Mouse (Mus musculus) embryonic facial prominence, embryonic 13.5 days (tissue): ENCODE measurements at regions not wholly inside any gene's neighbourhood (a gene's known extent, or its start where the extent isn't known, plus 50 kb on each side); places are given as distances from the start of the nearest gene placed in this dataset.

Experiments used
- ATAC-seq: fragments of 200-750 bp; cut with Nextera tagmentation; 2 replicates; pipeline ENCODE4 v1.8.0; 2017; ENCODE audit warnings: low read depth; ENCODE audit not compliant: insufficient number of reproducible peaks, insufficient read depth, low FRiP score, low TSS enrichment
- H3K27ac ChIP-seq: fragments of 300-500 bp; sonication (generic); 2 replicates; pipeline ENCODE4 v1.5.1; 2015; ENCODE audit warnings: moderate library complexity, mild to moderate bottlenecking, inconsistent platforms
- H3K27me3 ChIP-seq: fragments of 300-500 bp; sonication (generic); 2 replicates; pipeline ENCODE4 v1.6.1; 2015; ENCODE audit warnings: mild to moderate bottlenecking, inconsistent platforms
- H3K36me3 ChIP-seq: fragments of 300-500 bp; sonication (generic); 2 replicates; pipeline ENCODE4 v1.6.1; 2015; ENCODE audit warnings: mild to moderate bottlenecking, inconsistent platforms
- H3K4me1 ChIP-seq: fragments of 300-500 bp; sonication (generic); 2 replicates; pipeline ENCODE4 v1.6.1; 2015; ENCODE audit warnings: inconsistent platforms
- H3K4me2 ChIP-seq: fragments of 300-500 bp; sonication (generic); 2 replicates; pipeline ENCODE4 v1.6.1; 2015; ENCODE audit warnings: moderate library complexity, mild to moderate bottlenecking, inconsistent platforms
- H3K4me3 ChIP-seq: fragments of 300-500 bp; sonication (generic); 2 replicates; pipeline ENCODE4 v1.5.1; 2015; ENCODE audit warnings: mild to moderate bottlenecking, inconsistent platforms
- H3K9ac ChIP-seq: fragments of 300-500 bp; sonication (generic); 2 replicates; pipeline ENCODE4 v1.6.1; 2015; ENCODE audit warnings: mild to moderate bottlenecking, inconsistent platforms
- H3K9me3 ChIP-seq: fragments of 300-500 bp; sonication (generic); 2 replicates; pipeline ENCODE4 v1.6.1; 2016; ENCODE audit warnings: inconsistent platforms
- WGBS: fragments of 180-500 bp; shearing (Covaris S2); methylation state at CpG from one replicate; pipeline ENCODE4 v1.1.7; 2015; ENCODE audit warnings: mixed read lengths; 5-methylcytosine and 5-hydroxymethylcytosine counted together

DNA sequence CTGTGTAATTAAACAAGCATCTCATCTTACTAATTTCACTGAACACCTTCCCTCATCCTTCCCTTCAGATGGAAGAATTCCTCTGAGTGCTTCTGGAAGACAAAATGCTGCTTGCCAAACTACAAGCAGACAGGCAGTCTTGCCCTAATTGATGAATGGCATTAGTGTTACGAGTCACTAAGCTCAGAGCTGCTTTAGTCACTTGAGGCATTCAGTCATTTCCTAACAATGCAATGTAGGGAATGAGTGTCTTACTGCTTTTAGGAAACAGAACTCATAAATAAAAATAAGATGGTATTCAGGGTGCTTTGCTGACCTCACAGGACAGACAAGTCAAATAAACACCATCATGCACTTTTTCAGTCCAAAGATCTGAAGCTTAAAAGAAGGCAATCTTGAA, 285.1 kb upstream of the Paip1 start:
- Histone ChIP-seq H3K27me3 (no peaks in the 10 kb centered on the region), H3K27ac (no peak overlapping the region), H3K4me3 (no peak overlapping the region), H3K9ac (no peak overlapping the region), H3K36me3 (no peaks in the 10 kb centered on the region), H3K4me1 (0 out of 2 replicates have a peak, but pooled peaks cover 3% of the 10 kb centered on the region), H3K4me2 (no peak overlapping the region), H3K9me3 (no peaks in the 10 kb centered on the region)
- WGBS = 0% methylated on average over 1 of the region's 1 CpGs
- no peak for ATAC-seq

DNA sequence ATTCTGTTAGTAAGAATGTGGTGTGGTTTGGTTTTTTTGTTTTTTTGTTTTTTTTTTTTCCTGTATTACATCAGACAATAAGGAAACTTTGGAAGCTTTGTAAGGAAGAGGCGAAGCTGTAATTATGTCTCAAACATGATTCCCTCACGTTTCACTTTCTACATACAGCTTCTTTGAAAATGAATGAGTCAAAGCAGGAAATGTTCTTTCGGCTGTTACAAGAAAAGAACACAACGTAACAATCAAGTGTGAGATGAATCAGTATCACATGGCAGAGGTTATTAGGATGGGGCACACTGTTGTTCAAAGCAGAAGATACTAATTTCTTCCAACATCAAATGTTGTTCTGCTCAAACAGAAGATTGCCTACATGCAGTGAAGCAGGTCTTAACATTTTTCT, 282.7 kb upstream of the Paip1 start:
- Histone ChIP-seq H3K4me3 (no peak overlapping the region), H3K9ac (no peak overlapping the region), H3K9me3 (no peaks in the 10 kb centered on the region), H3K4me1 (0 out of 2 replicates have a peak, but pooled peaks cover 3% of the 10 kb centered on the region), H3K36me3 (no peaks in the 10 kb centered on the region), H3K27me3 (no peaks in the 10 kb centered on the region), H3K27ac (no peak overlapping the region), H3K4me2 (no peak overlapping the region)
- 55% methylated on average over 4 of the region's 4 CpGs for WGBS
- ATAC-seq = no peak

DNA sequence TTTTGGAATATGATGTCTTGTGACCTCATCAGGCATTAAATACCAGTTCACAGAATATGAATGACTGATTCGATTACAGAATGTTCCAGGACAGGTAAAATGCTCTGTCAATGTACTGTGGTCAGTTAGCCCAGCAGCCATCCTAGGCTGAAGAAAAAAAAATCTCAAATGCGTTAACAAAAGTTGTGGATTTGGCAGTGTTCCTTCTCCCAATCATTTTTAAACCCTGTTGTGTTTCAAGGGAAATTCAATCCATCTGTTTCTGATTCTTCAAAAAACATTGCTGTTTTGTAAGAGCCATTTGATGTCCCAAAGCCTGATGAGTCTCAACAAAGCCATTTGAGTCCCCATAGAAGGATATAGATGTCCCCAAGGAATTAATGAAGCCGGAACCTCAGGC, 280.7 kb upstream of the Paip1 start:
- no peak overlapping the region for H3K27ac ChIP-seq

DNA sequence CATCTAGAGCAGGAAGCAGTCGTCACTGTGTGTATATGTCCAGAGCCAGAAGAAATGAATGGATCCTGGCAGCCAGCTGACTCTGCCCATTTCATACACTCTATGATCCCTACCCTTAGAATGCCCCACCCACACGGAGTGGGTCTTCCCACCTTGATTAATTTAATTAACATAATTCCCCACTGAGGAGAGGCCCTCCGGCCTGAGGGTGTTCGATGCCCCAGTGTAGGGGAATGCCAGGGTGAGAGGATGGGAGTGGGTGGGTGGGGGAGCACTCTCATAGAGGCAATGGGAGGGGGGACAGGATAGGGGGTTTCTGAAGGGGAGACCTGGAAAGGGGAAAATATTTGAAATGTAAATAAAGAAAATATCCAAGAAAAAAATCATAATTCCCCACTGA, 279.3 kb upstream of the Paip1 start:
- Histone ChIP-seq H3K4me3 (no peak overlapping the region), H3K36me3 (no peaks in the 10 kb centered on the region), H3K9ac (no peak overlapping the region), H3K27ac (no peak overlapping the region), H3K9me3 (no peaks in the 10 kb centered on the region), H3K27me3 (no peaks in the 10 kb centered on the region), H3K4me1 (0 out of 2 replicates have a peak, but pooled peaks cover 3% of the 10 kb centered on the region), H3K4me2 (no peak overlapping the region)
- no peak for ATAC-seq
- WGBS = 79% methylated on average over 4 of the region's 4 CpGs

More for the DNA sequence above, 280.7 kb upstream of the Paip1 start:
- WGBS = 52% methylated on average over 3 of the region's 3 CpGs
- H3K9ac ChIP-seq = no peak overlapping the region
- no peak for ATAC-seq
- H3K36me3 ChIP-seq = no peaks in the 10 kb centered on the region
- H3K27me3 ChIP-seq = no peaks in the 10 kb centered on the region
- no peak overlapping the region for H3K4me3 ChIP-seq
- H3K9me3 ChIP-seq = no peaks in the 10 kb centered on the region
- H3K4me2 ChIP-seq = no peak overlapping the region
- 0 out of 2 replicates have a peak, but pooled peaks cover 3% of the 10 kb centered on the region for H3K4me1 ChIP-seq

DNA sequence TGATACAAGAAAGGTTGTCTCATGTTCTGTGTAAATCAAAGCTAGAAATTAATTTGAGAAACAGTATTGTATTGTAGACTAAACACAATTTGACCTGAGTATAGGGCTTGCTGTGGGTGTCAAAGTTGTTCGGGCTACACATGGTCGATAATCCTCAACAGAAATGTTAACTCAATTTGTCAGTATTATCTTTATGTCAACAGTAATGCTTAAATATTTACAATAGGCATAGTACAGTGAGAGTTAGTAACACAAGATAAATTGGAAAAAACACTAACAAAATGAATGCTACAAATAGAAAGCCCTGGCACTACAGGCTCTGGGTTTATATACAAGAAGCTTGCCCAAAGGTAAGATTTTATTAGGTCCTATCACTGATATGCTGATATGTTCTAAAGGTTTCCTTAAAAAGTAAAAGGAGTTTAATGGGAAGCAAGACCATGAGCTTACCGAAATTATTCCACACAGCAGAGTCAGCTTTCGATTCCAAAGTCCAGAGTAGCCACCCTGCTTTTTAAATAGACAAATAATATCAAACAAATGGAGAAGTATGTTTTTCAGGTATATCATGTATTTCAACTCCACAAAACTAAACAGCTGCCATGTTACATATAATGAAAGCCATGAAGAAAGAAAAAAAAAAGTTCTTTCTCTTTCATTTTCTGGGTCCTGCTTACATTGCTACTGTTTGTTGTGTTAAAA, 277.4 kb upstream of the Paip1 start:
- Histone ChIP-seq H3K27ac (no peak overlapping the region), H3K4me2 (no peak overlapping the region), H3K27me3 (no peaks in the 10 kb centered on the region), H3K9ac (no peak overlapping the region), H3K36me3 (no peaks in the 10 kb centered on the region), H3K9me3 (no peaks in the 10 kb centered on the region), H3K4me1 (0 out of 2 replicates have a peak, but pooled peaks cover 3% of the 10 kb centered on the region), H3K4me3 (no peak overlapping the region)
- no peak for ATAC-seq
- 84% methylated on average over 4 of the region's 4 CpGs for WGBS

DNA sequence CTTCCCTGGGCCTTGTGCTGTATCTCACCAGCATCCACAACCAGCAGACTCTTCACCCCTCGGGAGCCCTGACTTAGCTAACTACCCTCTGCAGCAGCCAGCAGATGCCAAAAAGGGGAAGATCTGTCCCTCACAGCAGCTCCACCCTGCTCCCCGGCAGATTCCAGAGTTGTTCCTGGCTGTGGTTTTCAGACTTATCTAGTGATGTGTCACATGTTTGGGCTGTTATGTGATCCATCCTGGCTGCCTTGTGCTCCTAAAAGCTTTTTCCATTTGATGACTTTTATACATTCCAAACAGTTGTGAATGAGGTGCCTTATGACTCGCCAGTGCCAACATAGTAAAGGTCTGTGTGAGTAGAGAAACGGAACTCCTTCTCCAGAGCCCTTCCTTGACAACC, 250.6 kb upstream of the Paip1 start:
- H3K4me3 ChIP-seq = no peak overlapping the region
- H3K27ac ChIP-seq = no peak overlapping the region
- no peak overlapping the region for H3K4me2 ChIP-seq
- no peak overlapping the region for H3K9ac ChIP-seq
- H3K36me3 ChIP-seq = no peaks in the 10 kb centered on the region
- 60% methylated on average over 4 of the region's 4 CpGs for WGBS
- ATAC-seq = no peak
- no peaks in the 10 kb centered on the region for H3K9me3 ChIP-seq
- H3K27me3 ChIP-seq = no peaks in the 10 kb centered on the region
- no peaks in the 10 kb centered on the region for H3K4me1 ChIP-seq

DNA sequence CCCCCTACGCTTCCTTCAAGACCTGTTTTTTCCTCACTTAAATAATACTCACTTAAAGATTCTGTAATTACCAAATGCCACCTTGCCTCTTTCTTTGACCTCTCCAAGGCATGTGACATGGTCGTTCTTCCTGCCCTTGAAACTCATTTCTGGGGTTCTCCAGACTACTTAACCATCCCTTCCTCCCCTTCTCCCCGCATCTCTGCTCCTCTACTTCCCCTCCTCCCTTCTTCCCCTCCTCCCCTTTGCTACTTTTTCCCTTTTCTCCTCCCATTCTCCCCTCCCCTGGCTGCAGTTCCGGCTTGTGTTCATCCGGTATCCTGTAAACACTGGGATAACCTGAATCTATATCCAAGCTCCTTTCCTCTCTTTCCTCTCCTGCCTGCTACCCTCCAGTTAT, 250.2 kb upstream of the Paip1 start:
- Histone ChIP-seq H3K27ac (no peak overlapping the region), H3K4me3 (no peak overlapping the region), H3K9me3 (no peaks in the 10 kb centered on the region), H3K4me1 (no peaks in the 10 kb centered on the region), H3K36me3 (no peaks in the 10 kb centered on the region), H3K9ac (no peak overlapping the region), H3K4me2 (no peak overlapping the region), H3K27me3 (no peaks in the 10 kb centered on the region)
- 76% methylated on average over 5 of the region's 5 CpGs for WGBS
- ATAC-seq = no peak

DNA sequence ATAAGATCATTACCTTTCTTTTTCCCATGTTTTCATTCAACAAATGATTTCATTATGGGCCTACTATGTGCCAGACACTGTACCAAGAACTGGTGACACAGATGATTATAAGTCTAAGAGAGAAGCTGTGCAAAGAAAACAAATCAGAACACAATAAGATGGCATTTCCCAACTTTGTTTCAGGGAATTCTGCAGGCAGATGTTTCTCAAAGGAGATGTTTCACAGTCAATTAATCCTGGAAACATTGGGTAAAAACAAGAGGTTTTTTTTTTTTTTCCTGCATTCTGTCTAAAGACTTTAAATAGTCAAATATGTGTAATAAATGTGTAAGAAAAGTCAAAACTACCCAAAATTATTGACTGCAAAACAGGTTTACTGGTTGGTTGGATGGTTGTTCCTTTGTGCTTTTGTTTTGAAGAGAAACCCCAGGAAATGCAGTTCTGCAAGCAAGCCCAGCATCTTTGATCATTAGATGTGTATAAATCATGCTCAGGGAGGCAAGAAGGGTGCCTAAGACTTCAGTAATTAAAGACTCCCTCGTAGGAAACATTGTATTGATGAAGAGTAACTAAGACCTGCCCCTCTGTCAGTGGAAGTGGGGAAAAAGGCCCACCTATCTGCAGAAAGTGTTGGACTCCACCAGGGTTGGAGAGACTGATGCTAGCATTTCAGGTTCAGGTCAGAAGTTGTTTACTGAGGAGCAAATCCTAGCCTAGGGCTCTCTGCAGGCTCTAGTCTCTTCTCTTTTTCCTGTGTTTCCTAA, 249.1 kb upstream of the Paip1 start:
- no peaks in the 10 kb centered on the region for H3K36me3 ChIP-seq
- no peaks in the 10 kb centered on the region for H3K4me1 ChIP-seq
- no peaks in the 10 kb centered on the region for H3K9me3 ChIP-seq
- ATAC-seq = no peak
- H3K27me3 ChIP-seq = no peaks in the 10 kb centered on the region
- 32% methylated on average over 1 of the region's 1 CpGs for WGBS
- H3K9ac ChIP-seq = no peak overlapping the region
- no peak overlapping the region for H3K4me3 ChIP-seq
- H3K4me2 ChIP-seq = no peak overlapping the region
- no peak overlapping the region for H3K27ac ChIP-seq

DNA sequence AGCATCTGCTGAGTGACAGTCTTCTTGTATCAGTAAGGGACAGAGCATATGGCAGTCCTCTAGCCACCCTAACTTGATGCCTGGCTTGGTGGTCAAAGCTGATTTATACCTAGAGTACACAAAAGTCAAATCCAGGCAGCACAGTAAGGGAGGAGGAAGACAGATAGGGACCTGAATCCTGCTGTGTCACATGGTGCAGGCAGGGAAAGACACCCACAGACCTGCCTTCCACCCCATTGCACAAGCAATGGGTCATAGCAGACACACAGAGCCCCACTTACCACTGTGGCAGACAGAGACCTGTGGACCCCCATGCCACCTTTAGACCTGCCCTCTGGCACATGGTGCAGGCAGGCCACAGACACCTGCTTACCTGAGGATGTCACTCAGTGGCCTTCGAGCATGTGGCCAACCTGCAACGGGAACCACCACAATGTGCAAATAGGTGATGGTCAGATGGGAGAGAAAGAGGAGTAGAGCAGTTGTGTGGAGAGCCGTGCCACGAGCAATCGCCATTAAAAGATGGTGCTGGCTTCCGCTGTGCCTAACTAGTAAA, 244.0 kb upstream of the Paip1 start:
- no peak for ATAC-seq
- no peaks in the 10 kb centered on the region for H3K27me3 ChIP-seq
- H3K9me3 ChIP-seq = no peaks in the 10 kb centered on the region
- no peak overlapping the region for H3K9ac ChIP-seq
- no peaks in the 10 kb centered on the region for H3K36me3 ChIP-seq
- H3K4me3 ChIP-seq = no peak overlapping the region
- no peaks in the 10 kb centered on the region for H3K4me1 ChIP-seq
- whole genome bisulfite sequencing = 95% methylated on average over 6 of the region's 6 CpGs
- no peak overlapping the region for H3K27ac ChIP-seq
- no peak overlapping the region for H3K4me2 ChIP-seq

DNA sequence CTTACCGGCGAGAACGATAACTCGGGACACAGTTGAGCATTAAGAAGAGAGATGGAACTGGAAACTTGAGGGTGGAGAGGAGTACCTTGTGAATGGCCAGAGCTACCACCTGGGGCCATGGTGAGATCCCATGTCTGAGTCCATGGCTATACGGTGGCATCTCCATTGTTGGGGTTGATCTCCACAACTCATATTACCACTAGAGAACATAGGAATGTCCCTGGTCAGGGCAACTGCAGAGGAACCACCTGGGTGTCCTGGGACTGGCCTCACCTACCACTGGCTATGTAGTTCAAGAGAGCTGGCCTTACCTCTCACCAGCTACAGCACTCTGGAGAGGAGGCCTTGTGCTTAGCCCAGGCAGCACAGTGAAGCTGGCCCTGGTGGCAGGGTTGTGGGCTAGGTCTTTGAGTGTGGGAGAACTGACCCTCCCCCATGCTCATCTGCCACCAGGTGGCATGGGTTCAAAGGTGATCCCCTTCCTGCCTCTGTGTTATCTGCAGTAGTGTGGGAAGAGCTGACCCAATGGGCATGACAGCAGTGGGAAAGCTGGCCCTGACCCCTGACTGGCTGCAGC, 242.7 kb upstream of the Paip1 start:
- H3K4me2 ChIP-seq = no peak overlapping the region
- no peak overlapping the region for H3K9ac ChIP-seq
- H3K9me3 ChIP-seq = no peaks in the 10 kb centered on the region
- no peaks in the 10 kb centered on the region for H3K4me1 ChIP-seq
- H3K4me3 ChIP-seq = no peak overlapping the region
- H3K27ac ChIP-seq = no peak overlapping the region
- no peaks in the 10 kb centered on the region for H3K27me3 ChIP-seq
- no peaks in the 10 kb centered on the region for H3K36me3 ChIP-seq
- ATAC-seq = 0 out of 2 replicates have a peak, but pooled peaks have one; percentile 56
- WGBS = 94% methylated on average over 5 of the region's 5 CpGs

DNA sequence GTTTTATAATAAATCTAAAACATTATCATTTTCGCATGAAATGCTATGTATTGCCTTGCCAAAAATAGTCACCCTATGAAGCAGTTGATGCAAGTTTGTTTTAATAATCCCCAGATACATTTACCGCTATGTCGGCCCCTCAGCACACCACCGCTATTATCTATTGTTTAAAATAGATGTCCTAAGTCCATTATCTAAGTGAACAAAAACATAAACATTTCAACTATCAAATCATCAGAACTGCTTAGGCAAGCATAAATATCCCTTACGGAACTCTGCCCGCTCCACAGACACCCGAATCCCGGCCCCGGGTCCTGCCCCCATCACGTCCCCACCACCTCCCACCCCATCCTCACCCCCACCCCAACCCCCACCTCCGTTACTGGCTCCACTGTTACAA, 196.8 kb upstream of the Paip1 start:
- Histone ChIP-seq H3K36me3 (no peaks in the 10 kb centered on the region), H3K9me3 (no peaks in the 10 kb centered on the region), H3K27ac (no peak overlapping the region), H3K4me1 (no peaks in the 10 kb centered on the region), H3K27me3 (no peaks in the 10 kb centered on the region), H3K9ac (no peak overlapping the region), H3K4me2 (no peak overlapping the region), H3K4me3 (no peak overlapping the region)
- WGBS = 77% methylated on average over 11 of the region's 11 CpGs
- no peak for ATAC-seq
